Mouse (Mus musculus) mouse embryonic stem cell (cell line): ENCODE results near the gene Afap1l2.

Experiments used
- in situ Hi-C, 2 experiments: fragments of 300-500 bp; cut with MboI; formaldehyde crosslinking; loops; 1 replicate in 1 of 2; 3 replicates in 1 of 2; pipeline ENCODE4 v1.14.3; 2019 to 2020; ENCODE audit warnings: low sequenced_read_pairs in 2 of 2, low pct_unique_long_range_greater_than_20kb in 1 of 2, mixed read lengths in 1 of 2; ENCODE audit not compliant: unreplicated experiment in 1 of 2

Afap1l2 gene

DNA sequence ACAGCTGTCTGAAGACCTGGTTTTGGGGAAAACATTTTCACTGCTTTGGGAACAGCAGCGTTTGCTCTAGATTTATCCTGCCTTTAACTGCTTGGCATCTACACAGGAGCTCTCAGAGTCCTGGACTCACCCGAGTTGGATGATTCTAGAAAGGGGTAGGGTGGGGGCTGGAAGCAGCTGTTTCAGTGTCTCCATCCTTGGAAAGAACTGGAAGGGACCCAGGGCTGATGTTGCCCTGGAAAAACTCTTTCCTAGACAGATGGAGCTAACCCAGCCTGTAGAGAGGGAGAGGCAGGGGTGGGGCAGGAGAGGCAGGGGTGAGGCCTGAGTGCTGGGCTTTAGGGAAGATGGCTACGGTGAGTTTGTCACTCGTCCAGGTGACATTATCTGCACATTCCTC lies 23.8 kb downstream of the Afap1l2 start:
- in situ Hi-C loops = no loop called here

DNA sequence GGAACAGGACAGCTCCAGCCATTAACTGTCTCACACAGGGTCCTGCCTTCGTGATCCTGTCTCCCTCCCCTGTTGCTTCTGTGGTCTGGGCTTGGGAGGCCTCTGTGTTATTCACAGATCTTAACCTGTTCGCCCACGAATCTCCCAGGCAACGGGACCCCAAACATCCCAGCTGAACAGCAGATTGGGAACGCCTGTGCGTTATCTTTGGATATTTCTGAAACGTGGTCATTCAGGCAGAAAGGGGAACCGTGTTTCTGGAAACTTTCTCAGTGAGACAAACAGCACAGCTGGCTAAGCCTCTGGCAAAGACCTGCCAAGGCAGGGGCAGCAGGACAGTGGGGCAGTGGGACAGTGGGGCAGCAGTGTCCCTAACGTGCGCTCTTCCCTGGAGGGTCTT lies 24.3 kb downstream of the Afap1l2 start:
- in situ Hi-C loops = no loop called here

DNA sequence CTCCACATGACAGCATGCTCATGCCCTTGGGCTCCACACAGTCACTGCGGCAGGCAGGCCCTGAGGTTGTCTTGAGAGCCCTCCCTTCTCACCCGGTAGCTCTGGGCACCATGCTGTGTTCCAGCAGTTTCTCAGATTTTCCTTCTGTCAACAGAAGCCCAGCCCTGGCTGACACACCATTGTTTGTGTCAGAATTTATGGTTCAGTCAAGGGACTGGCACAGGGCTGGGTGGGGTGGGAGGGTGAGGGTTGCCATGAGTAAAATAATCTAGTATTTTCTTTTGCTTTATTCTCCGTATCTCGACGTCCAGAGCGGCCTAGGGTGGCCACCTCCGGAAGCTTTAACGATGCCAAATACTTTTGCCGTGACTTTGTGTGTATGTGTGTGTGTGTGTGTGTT lies 26.3 kb downstream of the Afap1l2 start:
- in situ Hi-C loops = no loop called here

DNA sequence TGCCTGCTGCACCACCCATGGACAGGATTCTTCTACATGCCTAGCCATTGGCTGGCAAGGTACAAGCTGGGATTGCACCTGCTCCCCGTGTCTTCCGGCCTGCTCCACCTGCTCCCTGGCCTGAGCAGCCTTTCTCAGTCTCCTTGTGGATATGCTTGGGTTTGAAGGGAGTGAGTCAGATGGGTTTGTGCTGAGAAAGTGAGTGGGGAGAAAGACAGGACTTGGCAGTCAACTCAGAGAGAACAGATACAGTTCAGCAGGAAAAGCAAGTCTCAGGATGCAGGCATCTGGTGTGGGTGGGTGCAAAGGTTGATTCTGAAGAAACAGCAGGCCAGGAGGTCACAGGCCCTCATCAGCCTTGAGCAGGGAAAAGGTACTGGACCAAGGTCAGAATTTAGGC lies 27.2 kb downstream of the Afap1l2 start:
- in situ Hi-C loops = no loop called here

DNA sequence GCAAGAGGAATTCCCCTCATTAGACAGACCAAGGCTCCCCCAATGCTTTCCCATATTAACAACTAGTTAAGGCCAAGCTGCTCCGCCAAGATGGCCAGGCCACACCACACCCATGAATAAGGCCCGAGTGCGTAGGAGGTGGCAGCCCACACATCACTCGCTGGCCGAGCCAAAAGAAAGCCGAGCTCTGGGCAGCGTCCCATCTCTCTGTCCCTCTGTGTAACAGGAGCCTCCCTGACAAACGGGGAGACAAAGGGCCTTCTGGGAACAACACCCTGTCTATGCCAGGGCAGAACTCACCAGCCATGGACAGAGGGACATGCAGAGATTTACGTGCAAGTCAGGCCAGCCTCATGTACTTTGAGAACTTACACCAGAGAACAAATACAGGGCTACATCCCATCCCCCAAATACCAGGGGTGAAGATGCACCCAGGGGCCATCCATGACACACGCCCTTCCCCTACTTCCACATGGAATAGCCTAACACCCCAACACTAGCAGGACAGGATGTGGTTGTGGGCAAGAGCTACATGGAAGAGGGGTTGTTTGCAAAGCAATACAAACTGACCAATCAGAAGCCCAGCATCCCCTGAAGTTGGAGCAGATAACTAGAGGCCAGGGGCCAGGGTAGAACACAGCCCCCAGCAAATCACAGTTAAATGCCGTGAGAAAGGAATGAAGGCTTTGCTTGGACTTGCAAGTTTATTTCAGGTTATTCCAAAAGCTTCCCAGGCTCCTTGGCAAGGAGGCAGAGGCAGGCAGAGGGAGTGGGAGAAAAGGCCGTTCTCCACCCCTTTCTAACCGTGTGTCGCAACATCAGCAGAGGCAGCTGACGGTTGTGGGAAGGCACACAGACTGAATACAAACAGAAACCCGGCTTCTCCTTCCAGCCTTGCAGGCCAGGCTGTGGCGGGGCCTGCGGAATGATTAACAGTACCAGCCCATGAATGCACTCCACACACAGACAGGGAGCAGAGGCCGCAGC lies 30.8 kb downstream of the Afap1l2 start:
- in situ Hi-C loops = no loop called here

DNA sequence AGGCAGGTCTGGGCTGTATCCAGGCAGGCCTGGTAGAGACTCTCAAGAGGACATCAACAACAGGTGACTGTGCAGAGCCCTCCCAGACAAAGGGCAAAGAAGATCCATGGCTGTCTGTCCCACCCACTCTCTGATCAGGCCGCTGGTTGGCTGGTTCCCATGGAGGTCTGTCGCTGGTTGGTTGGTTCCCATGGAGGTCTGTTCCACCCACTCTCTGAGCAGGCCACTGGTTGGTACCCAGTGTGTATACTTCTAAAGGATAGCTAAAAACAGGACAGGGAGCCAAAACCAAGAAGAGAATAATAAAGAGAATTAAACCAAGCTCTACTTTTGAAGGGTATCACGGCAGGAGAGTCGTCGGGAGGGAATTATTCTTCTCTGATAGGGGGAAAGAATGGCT lies 31.5 kb downstream of the Afap1l2 start:
- in situ Hi-C loops = no loop called here

DNA sequence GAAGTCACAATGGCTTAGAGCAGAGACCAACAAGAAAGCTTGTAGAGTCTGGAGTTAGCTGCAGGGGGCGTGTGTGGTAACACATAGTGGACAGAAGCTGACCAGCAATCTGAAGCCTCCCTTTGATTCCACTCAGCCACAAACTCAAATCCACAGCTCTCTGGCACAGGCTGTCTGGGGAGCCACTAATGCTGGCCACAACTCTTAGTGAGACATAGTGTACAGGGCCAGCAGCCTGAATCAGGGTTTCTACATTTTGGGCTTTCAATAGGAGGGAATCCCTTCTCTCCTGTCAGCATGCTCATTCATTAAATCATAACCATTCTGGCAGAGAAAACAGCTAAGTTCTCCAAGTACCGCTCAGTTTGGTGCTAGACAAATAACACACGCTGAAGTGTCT lies 32.5 kb downstream of the Afap1l2 start:
- in situ Hi-C loops = no loop called here

DNA sequence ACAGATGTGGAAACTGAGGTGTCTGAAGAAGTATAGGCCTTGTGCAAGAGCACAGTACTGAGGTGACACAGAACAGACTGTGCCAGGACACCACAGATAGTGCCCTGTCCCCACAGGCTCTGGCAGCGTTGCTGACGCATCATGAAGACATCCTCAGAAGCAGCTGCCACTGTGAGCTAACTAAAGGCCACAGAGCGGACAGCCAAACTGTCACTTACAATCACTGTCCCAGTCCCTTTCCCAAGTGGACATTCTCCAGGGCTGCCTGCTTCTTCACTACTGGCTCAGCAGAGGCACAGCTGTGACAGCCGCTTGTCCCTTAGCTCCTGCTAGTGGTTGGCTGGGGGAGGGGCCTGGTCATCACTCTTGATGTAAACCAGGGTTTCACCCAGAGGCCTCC lies 33.9 kb downstream of the Afap1l2 start:
- in situ Hi-C loops = no loop called here

DNA sequence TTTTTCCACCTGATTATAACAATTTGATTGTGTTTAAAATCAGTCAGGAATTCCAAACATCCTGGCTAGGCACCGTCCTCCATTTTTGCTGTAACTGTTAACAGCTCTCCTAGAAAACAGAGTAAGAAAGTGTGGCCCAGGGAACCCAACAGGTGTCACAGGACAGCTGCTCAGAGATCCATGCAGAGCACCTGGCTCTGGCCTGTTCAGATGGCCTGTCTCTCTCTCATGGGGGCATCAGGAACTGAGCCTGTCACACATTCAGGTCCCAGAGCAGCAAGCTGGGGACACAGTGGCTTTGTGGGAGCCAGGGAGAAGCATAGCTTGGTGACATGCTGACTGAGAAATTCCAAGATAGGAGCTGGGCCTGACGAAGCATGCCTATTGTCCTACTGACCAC lies 35.3 kb downstream of the Afap1l2 start:
- in situ Hi-C loops = no loop called here

DNA sequence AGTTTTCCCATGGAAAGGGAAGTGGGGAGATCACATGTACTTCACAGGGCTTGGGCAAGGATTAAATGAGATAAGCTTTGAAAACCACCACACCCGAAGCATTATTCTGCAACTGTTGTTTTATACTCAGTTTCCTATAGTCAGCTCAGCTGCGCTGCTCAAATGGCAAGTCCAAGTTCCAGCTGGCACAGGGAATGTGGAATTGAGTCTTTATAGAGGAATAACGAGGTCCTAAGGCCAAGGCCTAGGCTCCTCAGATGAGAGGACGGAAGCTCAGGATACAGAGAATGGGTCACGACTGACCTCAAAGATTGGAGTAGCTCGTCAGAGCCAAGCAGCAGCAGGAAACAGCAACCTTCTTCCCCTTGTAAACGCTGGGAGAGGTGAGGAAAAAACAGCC lies 36.7 kb downstream of the Afap1l2 start:
- in situ Hi-C loops = no loop called here

DNA sequence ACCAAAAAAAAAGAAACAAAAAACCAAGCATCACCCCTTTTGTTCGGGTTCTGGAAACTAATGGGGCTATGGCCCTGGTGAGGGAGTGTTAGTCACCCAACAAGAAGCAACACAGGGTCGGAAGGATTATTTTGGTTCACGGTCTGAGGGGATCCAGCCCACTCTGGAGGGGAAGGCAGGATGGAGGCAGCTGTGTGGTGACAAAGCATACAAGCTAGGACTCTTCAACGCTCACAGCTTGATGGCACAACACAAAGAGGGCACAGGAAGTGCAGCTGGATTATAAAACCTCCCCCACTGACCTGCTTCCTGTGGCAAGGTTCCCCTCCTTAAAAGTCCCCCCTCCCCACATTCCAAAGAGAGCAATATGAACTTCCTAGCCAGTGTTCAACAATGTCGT lies 44.2 kb downstream of the Afap1l2 start:
- in situ Hi-C loops = no loop called here

DNA sequence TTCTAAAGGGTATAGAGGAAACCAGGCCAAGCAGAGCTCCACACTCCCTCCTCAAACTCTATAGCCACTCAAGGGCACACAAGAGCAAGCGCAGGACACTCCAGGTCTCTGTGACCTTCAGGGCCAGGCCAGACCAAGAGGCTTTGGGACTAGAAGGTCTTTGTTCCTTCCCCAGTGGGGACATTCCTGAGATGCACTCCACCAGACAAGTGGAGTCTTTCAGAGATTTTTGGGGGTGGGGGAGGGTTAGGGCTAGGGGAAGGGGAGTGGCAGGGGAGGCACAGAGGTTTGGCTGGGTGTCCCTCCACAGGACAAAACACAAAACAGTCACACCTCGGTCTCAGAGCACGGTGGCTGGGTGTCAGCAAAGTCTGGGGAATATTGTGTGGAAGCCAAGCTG lies 48.4 kb downstream of the Afap1l2 start:
- in situ Hi-C loops = no loop called here

DNA sequence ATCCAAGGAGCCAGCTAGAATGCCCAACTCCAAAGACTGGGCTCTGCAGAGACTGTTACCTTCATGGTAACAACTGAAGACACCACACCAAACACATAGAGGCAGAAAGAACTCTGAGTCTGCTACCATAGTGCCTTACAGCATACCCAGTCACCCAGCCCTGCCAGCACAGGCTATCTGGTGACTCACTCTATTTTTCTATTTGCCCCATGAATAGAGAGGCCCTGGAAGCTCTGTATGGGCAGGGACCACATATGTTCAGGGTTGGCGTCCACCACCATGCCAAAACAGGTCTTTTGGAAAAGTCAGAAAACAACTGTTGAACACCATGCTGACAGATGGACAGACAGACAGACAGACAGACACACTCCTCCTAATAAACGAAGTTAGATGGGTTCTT lies 49.0 kb downstream of the Afap1l2 start:
- in situ Hi-C loops = no loop called here

DNA sequence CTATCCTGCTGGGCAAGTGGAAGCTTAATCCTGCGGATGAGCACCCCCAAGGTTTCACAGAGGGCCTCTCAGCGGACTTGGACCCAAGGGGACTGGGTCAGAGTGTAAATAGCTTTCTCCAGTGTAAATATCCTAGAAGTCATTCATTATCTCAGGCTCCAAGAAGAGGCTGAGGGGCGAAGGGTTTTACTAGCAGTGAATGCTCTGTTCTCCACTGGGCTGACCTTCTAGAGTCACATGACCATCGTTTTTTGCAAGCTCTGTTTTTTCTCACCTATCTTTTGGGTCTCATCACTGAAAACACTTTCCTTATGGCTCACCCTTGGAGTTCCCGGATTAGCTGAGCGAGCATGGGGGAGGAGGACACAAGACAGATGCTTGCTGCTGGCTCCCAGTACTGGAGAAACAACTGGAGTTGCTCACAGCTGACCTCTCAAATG lies 49.4 kb downstream of the Afap1l2 start:
- in situ Hi-C loops = no loop called here

DNA sequence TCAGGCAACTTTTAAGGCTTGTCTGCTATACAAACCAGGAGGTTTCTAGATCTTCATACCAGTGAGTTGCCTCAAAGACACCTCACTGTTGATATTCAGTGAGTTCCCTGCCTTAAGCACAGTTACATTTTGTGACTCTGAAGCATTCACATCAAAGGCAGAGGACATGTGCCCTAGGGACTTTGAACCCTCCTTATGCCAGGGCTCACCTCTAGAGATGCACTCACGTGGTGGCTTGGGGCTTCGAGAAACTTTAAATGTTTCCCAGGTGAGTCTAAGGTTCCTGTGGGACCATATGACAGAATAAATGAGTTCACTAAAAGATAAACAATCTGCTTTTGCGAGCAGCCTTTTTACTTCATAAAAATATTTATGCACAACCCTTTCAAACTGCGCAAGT lies 50.0 kb downstream of the Afap1l2 start:
- in situ Hi-C loops = no loop called here

DNA sequence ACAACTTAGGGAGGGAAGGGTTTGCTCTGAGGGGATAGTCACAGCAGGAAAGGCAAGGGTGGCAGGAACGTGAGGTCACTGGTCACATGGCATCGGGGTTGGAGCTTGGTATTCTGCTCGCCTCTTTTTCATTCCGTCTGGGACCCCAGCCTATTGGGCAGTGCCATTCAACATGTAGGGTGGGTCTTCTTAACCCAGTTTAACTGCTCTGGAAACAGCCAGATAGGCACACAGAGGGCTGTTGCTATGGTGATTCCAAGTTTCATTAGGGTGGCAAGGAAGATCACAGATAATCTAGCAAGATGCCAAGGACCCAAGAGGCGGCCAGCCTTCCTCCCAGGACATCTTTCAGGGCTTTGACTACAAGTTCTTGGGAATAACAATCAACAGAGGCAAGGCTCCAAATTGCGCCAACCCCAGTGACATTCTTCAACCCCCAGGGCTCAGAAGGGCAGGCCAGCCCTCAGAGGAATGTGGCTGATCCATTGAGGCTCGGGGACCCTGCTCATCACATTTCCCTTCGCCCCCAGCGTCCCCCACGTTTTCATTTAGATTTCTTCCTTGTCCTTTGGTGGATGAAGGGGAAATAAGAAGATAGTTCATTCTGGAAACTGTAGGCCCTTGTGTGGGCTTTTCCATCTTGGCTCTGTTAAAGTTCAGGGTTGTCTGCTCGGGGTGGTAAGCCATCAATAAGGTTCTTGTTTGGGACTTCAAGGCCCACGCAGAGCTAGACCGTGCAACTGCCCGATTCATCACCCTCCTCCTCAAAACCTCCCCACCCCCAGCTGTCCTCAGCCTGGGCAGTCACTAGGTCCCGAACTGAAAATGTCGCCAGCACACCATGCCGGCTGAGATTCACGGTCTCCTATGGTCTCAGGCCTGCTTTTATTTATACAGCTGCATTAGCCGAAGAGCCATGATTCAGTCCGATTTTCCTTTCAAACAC lies 52.2 kb downstream of the Afap1l2 start:
- in situ Hi-C loops = no loop called here

DNA sequence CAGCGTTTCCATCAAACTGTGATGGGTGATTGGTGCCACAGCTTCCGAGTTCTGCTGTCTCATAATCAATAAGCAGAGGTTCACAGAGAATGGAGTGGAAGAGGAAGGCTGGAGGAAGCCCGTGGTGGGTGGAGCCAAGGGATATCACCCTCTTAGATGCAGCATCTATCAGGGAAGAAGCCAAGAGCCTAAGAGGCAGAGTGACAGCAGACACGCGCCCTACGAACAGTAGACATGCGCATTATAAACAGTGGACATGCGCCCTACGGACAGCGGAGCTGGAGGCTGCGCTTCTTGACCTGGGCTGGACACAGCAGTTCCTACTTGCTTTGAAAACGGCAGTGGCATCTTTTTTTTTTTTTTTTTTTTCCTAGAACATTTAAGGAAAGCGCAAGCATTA lies 53.2 kb downstream of the Afap1l2 start:
- in situ Hi-C loops = no loop called here

DNA sequence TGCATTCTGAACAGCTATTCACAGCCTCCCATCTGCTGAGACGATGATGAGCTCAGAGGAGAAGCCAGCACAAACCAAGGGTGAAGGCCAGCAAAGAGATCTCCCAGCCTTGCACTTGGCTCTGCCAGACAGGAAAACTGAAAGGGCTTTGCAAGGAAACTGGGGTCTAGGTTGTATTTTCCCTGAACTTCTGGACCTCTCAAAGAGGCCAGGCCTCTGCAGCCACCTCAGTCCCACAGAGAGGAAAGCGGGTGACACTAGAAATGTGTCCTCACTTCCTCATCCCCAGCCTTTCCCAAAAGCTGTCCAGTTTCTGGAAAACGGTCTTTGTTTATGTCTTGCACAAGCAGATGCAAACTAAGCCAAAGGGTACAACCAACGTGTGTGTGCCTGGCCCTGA lies 54.2 kb downstream of the Afap1l2 start:
- in situ Hi-C loops = no loop called here

DNA sequence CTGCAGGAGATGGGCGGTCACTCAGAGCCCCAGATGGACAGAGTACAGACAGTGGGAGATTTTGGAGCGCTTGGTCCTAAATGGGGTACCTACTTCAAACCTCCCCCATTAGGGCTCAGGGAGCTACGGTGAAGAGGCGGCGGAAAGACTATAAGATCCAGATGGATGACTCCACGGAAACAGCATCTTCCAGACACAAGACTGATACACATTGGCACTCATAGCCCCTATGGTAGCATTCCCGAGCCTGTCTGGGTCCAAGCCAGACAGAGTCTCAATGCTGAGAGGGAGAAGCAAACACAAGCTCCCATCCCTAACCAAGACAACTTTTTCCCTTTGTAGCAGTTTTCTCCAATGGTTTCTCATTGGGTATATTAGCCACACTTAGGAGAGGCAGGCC lies 57.2 kb downstream of the Afap1l2 start:
- in situ Hi-C loops = no loop called here
